Mouse (Mus musculus) liver, embryonic 11.5 days (tissue): ENCODE results near the gene Col4a4. TPM values are rescaled to one million over a fixed set of nuclear protein-coding genes. Genes with fewer than 3 reads are reported as not detected.

Experiments
- ATAC-seq: fragments of 200-750 bp; cut with Nextera tagmentation; replicated peaks from 2 replicates; pipeline ENCODE4 v1.8.0; 2017; ENCODE audit warnings: moderate number of reproducible peaks, mild to moderate bottlenecking, moderate TSS enrichment, moderate library complexity; ENCODE audit not compliant: low FRiP score
- DNase-seq: peaks from one replicate; pipeline ENCODE4 v3.0.0-alpha.2; 2017; ENCODE audit warnings: low spot score
- H3K27ac ChIP-seq: fragments of 300-500 bp; sonication (generic); 2 replicates; pipeline ENCODE4 v1.5.1; 2014; ENCODE audit warnings: mild to moderate bottlenecking, low read depth, low read length, control low read depth
- H3K27me3 ChIP-seq: fragments of 300-500 bp; sonication (generic); replicated peaks from 2 replicates; pipeline ENCODE4 v1.6.1; 2014; ENCODE audit warnings: low read length, mixed read lengths; ENCODE audit not compliant: control insufficient read depth, insufficient read depth
- H3K36me3 ChIP-seq: fragments of 300-500 bp; sonication (generic); 2 replicates; pipeline ENCODE4 v1.6.1; 2014; ENCODE audit warnings: mild to moderate bottlenecking, low read length, moderate library complexity, mixed read lengths; ENCODE audit not compliant: control insufficient read depth, insufficient read depth
- H3K4me1 ChIP-seq: fragments of 300-500 bp; sonication (generic); replicated peaks from 2 replicates; pipeline ENCODE4 v1.6.1; 2014; ENCODE audit warnings: low read length, mixed read lengths; ENCODE audit not compliant: control insufficient read depth, insufficient read depth
- H3K4me2 ChIP-seq: fragments of 300-500 bp; sonication (generic); 2 replicates; pipeline ENCODE4 v1.6.1; 2014; ENCODE audit warnings: mild to moderate bottlenecking, control low read depth, moderate library complexity
- H3K4me3 ChIP-seq: fragments of 300-500 bp; sonication (generic); 2 replicates; pipeline ENCODE4 v1.5.1; 2014; ENCODE audit warnings: low read depth, low read length, control low read depth
- H3K9ac ChIP-seq: fragments of 300-500 bp; sonication (generic); 2 replicates; pipeline ENCODE4 v1.6.1; 2014; ENCODE audit warnings: low read depth, low read length, control low read depth
- H3K9me3 ChIP-seq: fragments of 300-500 bp; sonication (generic); 2 replicates; pipeline ENCODE4 v1.6.1; 2016; ENCODE audit warnings: low read length, inconsistent platforms, mixed read lengths; ENCODE audit not compliant: control insufficient read depth
- WGBS: fragments of 180-500 bp; shearing (Covaris S2); extraction: QIAGEN DNeasy Blood & Tissue Kit; methylation state at CpG from one replicate; pipeline ENCODE4 v1.1.7; 2014; 5-methylcytosine and 5-hydroxymethylcytosine counted together
- polyA plus RNA-seq: library from polyadenylated mRNA; unstranded; fragments of >200 nt; fragmentation: Nextera tagmentation; extraction: Ambion mirVana; gene quantifications from 2 replicates; pipeline ENCODE4 v1.2.1, GENCODE M21; 2014

Col4a4 gene
- polyA plus RNA-seq, 1 experiment from 2014 or later, result 0.15 TPM

DNA sequence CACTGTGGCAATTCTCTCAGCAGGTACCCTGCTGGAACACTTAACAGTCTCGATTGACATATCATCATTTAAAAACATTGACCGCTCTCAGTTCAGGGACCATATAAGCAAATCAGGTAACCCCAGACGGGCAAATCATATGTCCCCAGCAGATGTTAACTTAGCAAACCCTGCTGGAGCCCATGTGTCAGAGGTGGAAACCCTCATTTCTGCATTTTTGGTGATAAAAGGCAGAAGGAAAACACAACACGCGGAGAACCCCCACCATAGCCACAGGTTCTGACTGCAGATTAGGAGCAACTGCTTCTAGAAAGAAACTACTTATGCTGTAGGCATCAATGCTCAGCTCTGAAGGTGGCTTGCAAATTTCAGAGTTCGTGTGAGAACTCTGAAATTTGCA is 38.3 kb upstream of the Col4a4 start:
- 48% methylated on average over 6 of the region's 6 CpGs for WGBS
- Histone ChIP-seq H3K9ac (no peak overlapping the region), H3K9me3 (no peaks in the 10 kb centered on the region), H3K27ac (no peak overlapping the region), H3K4me3 (no peak overlapping the region), H3K36me3 (no peaks in the 10 kb centered on the region), H3K4me1 (peaks cover 2% of the 10 kb centered on the region; the same call in 1 of the 2 replicates), H3K27me3 (no peaks in the 10 kb centered on the region), H3K4me2 (no peak overlapping the region; the same call in 1 of the 2 replicates)
- peak; percentile 83 for ATAC-seq
- DNase-seq, result no peak

DNA sequence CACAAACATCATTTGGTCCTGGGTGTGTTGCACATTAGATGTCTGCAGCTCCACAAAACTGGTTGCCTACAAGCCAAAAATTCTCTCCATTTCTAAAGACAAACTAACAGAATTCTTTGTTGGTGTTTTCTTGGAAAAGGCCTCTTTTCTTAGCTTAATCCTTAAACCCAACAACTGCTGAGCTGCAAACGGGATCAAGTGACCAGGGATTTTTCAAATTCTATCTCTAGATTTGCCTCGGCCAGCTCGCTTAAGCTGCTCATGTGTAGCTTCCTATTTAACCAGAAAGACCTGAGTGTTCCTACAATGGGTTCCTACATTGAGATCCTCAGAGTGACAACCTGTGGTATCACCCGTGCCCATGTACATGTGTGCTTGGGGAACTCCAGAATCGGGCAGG is 33.3 kb upstream of the Col4a4 start:
- H3K27ac ChIP-seq, result no peak overlapping the region
- 81% methylated on average over 5 of the region's 5 CpGs for WGBS
- no peaks in the 10 kb centered on the region for H3K27me3 ChIP-seq
- no peaks in the 10 kb centered on the region for H3K9me3 ChIP-seq
- no peaks in the 10 kb centered on the region for H3K4me1 ChIP-seq
- H3K36me3 ChIP-seq, result no peaks in the 10 kb centered on the region
- H3K4me2 ChIP-seq, result no peak overlapping the region
- no peak overlapping the region for H3K9ac ChIP-seq
- no peak overlapping the region for H3K4me3 ChIP-seq
- DNase-seq (no peak), ATAC-seq (no peak)

DNA sequence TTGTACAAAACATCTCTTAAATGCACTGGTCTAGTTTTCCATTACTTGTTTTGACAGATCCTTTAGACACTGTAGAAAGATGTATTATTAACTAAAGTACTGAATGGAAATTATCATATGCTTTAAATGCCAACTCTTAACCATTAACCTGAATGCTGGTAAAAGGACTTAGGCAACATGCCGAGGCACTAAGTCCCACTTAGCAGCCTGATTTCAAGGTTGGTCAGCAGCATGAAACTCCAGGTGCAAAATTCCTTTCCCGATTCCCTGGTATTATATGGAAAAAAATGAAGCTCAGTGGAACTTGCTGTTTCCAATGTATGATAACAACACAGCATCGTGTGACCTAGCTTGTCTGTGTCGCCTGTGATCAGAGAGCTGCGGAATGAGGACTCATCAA is 31.9 kb upstream of the Col4a4 start:
- Histone ChIP-seq H3K4me3 (no peak overlapping the region), H3K4me1 (no peaks in the 10 kb centered on the region), H3K9ac (no peak overlapping the region), H3K27ac (no peak overlapping the region), H3K9me3 (no peaks in the 10 kb centered on the region), H3K27me3 (no peaks in the 10 kb centered on the region), H3K36me3 (no peaks in the 10 kb centered on the region), H3K4me2 (no peak overlapping the region)
- ATAC-seq, result no peak
- 72% methylated on average over 5 of the region's 5 CpGs for WGBS
- DNase-seq, result no peak

DNA sequence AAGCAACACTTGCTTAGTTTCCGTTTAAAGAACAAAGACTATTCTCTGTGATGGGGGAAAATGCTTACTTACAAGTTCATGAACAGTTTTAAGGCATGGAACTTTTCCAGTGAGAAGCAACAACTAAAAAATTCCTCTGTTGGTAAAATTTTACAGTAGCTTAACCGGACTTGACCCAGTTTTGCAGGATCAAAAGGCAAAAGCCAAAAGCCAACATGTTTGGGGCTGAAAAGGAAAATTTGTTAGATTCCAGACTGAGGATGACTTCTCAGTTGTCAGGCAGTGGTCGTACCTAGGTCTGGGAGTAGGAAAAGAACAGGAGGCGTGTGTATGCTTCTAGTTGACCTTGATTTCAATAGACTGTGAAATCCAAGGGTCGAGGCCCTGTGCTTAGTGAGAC is 31.4 kb upstream of the Col4a4 start:
- Histone ChIP-seq H3K4me1 (no peaks in the 10 kb centered on the region), H3K4me2 (no peak overlapping the region), H3K36me3 (no peaks in the 10 kb centered on the region), H3K9ac (no peak overlapping the region), H3K4me3 (no peak overlapping the region), H3K27ac (no peak overlapping the region), H3K27me3 (no peaks in the 10 kb centered on the region), H3K9me3 (no peaks in the 10 kb centered on the region)
- 66% methylated on average over 5 of the region's 5 CpGs for WGBS
- ATAC-seq, result no peak
- no peak for DNase-seq

DNA sequence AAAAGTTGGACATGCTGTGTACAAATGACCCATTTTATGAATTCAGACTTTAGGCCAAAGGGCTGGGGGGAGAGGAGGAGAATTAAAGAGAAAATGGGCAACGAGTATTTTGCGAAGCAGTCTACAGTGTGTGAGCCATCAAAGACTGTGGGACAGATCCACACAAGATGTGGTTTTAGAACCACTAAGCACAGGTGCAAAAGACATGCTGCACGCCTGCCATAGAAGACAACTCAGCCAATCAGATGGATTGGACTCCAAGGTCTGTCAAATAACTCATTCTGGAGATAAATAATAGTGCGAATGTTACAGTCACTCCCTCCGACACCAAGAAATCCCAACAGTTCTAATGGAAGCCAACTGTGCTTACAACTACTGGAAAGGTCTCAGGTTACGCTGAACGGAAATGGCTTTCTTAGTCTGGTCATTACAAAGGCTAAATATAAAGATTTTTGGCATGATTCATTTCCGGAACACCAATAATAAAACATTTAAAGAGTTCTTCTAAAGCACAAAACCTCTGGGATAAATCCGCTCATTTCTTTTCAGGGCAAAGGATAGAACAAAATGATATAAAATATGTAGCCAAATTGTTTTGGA is 25.5 kb upstream of the Col4a4 start:
- DNase-seq (no peak), ATAC-seq (no peak)
- Histone ChIP-seq H3K4me3 (no peak overlapping the region), H3K27ac (no peak overlapping the region), H3K9me3 (no peaks in the 10 kb centered on the region), H3K4me2 (no peak overlapping the region), H3K4me1 (no peaks in the 10 kb centered on the region), H3K36me3 (no peaks in the 10 kb centered on the region), H3K27me3 (no peaks in the 10 kb centered on the region), H3K9ac (no peak overlapping the region)
- 81% methylated on average over 9 of the region's 9 CpGs for WGBS

DNA sequence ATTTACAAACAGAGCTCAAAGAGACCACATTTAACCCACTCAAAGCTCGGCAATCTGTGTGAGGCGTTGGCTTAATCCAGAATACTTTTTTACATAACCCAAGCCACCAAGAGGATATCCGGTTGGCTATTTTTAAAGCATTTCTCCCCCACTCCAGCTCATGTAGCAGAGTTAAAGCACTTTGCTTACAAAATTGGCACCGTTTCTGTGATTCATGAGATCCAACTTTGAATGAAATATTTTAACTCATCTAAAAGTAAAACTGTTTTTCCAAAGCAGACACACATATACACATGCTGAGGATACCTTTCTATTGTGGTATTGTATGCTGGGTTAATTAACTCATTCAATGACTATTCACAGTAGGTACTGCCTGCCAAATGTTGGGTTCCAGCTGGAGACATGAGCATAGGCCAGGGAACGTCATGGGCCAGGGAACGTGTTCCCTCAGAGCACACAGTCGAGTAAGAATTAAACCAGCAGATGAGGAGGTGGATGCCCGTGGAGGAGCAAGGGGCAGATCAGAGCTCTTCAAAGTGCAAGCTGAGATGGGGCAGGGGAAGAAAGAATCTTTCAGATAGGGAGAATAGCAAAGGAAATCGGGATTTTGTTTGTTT is 22.1 kb upstream of the Col4a4 start:
- no peak overlapping the region for H3K27ac ChIP-seq
- DNase-seq (no peak), ATAC-seq (no peak)
- no peaks in the 10 kb centered on the region for H3K36me3 ChIP-seq
- WGBS, result 77% methylated on average over 9 of the region's 9 CpGs
- H3K9ac ChIP-seq, result no peak overlapping the region
- no peaks in the 10 kb centered on the region for H3K9me3 ChIP-seq
- H3K4me1 ChIP-seq, result no peaks in the 10 kb centered on the region
- no peak overlapping the region for H3K4me2 ChIP-seq
- no peak overlapping the region for H3K4me3 ChIP-seq
- H3K27me3 ChIP-seq, result no peaks in the 10 kb centered on the region

DNA sequence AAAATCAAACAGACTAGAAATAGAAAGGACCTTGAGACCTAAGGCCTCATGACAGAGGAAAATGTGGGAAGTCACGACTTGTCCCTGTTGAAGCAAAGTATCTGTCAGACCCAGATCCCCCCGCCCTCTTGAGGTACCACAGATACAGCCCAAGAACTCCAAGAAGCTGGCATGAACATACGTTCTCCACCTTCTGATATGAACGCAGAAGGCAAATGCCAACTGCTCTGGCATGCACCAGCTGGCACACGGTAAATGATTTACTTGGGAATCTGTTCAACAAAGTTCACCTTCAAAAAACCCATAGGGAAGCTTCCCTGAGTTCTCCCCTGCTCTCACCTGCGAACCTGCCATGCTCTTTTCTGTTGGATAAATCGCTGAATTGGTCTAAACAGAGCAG is 19.2 kb upstream of the Col4a4 start:
- Histone ChIP-seq H3K36me3 (no peaks in the 10 kb centered on the region), H3K27ac (no peak overlapping the region), H3K4me1 (no peaks in the 10 kb centered on the region), H3K4me2 (no peak overlapping the region), H3K27me3 (no peaks in the 10 kb centered on the region), H3K4me3 (no peak overlapping the region), H3K9ac (no peak overlapping the region), H3K9me3 (no peaks in the 10 kb centered on the region)
- DNase-seq, result no peak
- ATAC-seq, result no peak
- WGBS, result 82% methylated on average over 7 of the region's 7 CpGs

DNA sequence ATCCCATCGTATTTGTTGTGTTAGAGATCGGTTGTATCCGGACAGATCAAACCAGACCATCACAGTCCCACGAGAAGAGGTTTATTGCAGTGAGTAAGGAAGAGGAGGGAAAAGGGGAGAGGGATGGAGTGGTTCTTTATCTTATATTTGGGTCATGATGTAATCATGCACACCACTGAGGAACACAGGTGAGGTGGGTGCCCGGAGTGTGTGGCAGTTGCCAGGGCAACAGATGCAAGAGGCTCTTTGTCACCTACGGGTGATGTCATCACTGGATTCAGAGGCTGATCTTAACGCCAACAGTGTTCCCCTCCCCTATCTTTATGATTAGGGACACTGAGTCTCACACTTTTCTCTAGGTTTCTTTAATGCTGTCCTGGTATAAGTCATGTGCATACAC is 18.7 kb upstream of the Col4a4 start:
- Histone ChIP-seq H3K4me3 (no peak overlapping the region), H3K27ac (no peak overlapping the region), H3K27me3 (no peaks in the 10 kb centered on the region), H3K4me1 (no peaks in the 10 kb centered on the region), H3K9me3 (no peaks in the 10 kb centered on the region), H3K9ac (no peak overlapping the region), H3K36me3 (no peaks in the 10 kb centered on the region), H3K4me2 (no peak overlapping the region)
- 84% methylated on average over 7 of the region's 7 CpGs for WGBS
- no peak for ATAC-seq
- DNase-seq, result no peak

DNA sequence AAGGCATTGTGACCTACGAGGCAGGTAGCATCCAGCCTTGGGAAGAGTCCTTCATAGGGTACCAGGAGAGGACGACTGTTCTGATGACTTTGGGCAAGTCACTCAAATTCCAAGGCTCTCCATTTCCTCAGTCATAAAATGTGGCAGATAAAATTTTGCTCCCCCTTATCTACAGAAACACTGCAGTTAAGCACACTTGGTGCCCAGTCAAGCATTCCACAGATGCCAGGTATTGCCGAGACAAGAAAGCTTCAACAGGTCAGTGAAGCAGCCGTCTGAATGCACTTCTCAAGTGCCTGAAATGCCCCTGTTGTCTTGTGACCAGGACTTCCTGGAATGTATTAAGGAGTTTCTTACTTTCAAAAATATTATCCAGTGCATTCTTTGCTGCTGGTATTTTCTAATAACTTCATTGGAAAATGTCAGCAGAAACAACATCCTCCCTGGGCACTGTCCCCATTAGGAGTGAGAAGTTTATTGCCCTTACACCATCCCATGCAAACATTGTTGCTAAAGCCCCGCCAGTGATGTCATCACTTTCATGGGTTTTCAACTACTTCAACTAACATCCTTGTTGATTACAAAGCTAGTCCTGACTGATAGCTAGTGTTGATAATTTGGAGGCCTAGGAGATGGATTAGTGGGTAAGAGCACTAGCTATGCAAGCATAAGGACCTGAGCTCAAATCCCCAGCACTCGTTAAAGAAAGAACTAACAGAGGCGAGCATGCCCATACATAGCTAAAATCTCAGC is 16.7 kb upstream of the Col4a4 start:
- ATAC-seq (no peak), DNase-seq (no peak)
- H3K9me3 ChIP-seq, result no peaks in the 10 kb centered on the region
- H3K36me3 ChIP-seq, result no peaks in the 10 kb centered on the region
- H3K4me2 ChIP-seq, result no peak overlapping the region
- no peak overlapping the region for H3K27ac ChIP-seq
- H3K9ac ChIP-seq, result no peak overlapping the region
- no peaks in the 10 kb centered on the region for H3K4me1 ChIP-seq
- WGBS, result 66% methylated on average over 7 of the region's 7 CpGs
- H3K27me3 ChIP-seq, result no peaks in the 10 kb centered on the region
- H3K4me3 ChIP-seq, result no peak overlapping the region
